Mouse (Mus musculus) kidney, postnatal 0 days (tissue): ENCODE data around the gene Rnf212b. TPM values are rescaled to one million over a fixed set of nuclear protein-coding genes. Genes with fewer than 3 reads are reported as not detected.

Experiments
- ATAC-seq: fragments of 200-750 bp; cut with Nextera tagmentation; replicated peaks from 2 replicates; pipeline ENCODE4 v1.8.0; 2017; ENCODE audit warnings: low read depth, moderate number of reproducible peaks, moderate TSS enrichment, moderate library complexity; ENCODE audit not compliant: low FRiP score
- DNase-seq: peaks from one replicate; pipeline ENCODE4 v3.0.0-alpha.2; 2016; ENCODE audit warnings: low spot score
- H3K27ac ChIP-seq: fragments of 300-500 bp; sonication (generic); 2 replicates; pipeline ENCODE4 v1.5.1; 2014; ENCODE audit warnings: mild to moderate bottlenecking
- H3K27me3 ChIP-seq: fragments of 300-500 bp; sonication (generic); 2 replicates; pipeline ENCODE4 v1.6.1; 2014; ENCODE audit warnings: low read length, mixed read lengths; ENCODE audit not compliant: insufficient read depth
- H3K36me3 ChIP-seq: fragments of 300-500 bp; sonication (generic); 2 replicates; pipeline ENCODE4 v1.6.1; 2014; ENCODE audit warnings: low read length, mixed read lengths; ENCODE audit not compliant: insufficient read depth
- H3K4me1 ChIP-seq: fragments of 300-500 bp; sonication (generic); replicated peaks from 2 replicates; pipeline ENCODE4 v1.6.1; 2014; ENCODE audit warnings: antibody characterized with exemption, low read length, mixed read lengths; ENCODE audit not compliant: insufficient read depth
- H3K4me2 ChIP-seq: fragments of 300-500 bp; sonication (generic); 2 replicates; pipeline ENCODE4 v1.6.1; 2014; ENCODE audit warnings: mild to moderate bottlenecking, low read length, moderate library complexity, mixed read lengths
- H3K4me3 ChIP-seq: fragments of 300-500 bp; sonication (generic); replicated peaks from 2 replicates; pipeline ENCODE4 v1.5.1; 2014; ENCODE audit warnings: low read depth, low read length
- H3K9ac ChIP-seq: fragments of 300-500 bp; sonication (generic); 2 replicates; pipeline ENCODE4 v1.6.1; 2014; ENCODE audit warnings: low read depth, low read length
- H3K9me3 ChIP-seq: fragments of 300-500 bp; sonication (generic); replicated peaks from 2 replicates; pipeline ENCODE4 v1.6.1; 2016; ENCODE audit warnings: low read length, inconsistent platforms, mixed read lengths
- CTCF ChIP-seq: IDR thresholded peaks from 2 replicates; pipeline ENCODE4 v1.5.1; 2016; ENCODE audit warnings: antibody characterized with exemption, low read depth, mild to moderate bottlenecking, moderate library complexity
- WGBS: fragments of 180-500 bp; shearing (Covaris S2); extraction: QIAGEN DNeasy Blood & Tissue Kit; methylation state at CpG from one replicate; pipeline ENCODE4 v1.1.7; 2014; 5-methylcytosine and 5-hydroxymethylcytosine counted together
- polyA plus RNA-seq: library from polyadenylated mRNA; unstranded; fragments of >200 nt; fragmentation: Nextera tagmentation; extraction: Ambion mirVana; gene quantifications from 2 replicates; pipeline ENCODE4 v1.2.1, GENCODE M21; 2015

The Rnf212b gene
- polyA plus RNA-seq, 1 experiment from 2014 or later: 0.80 TPM

GRCm38 (mm10) chr14:54793894-54794830, 19.8 kb upstream of the Rnf212b start:
- TF ChIP-seq CTCF: no peak
- H3K27ac ChIP-seq: no peak overlapping the region
- WGBS: 72% methylated on average over 8 of the region's 8 CpGs
- no peaks in the 10 kb centered on the region for H3K9me3 ChIP-seq
- DNase-seq: no peak
- no peak overlapping the region for H3K9ac ChIP-seq
- no peak overlapping the region for H3K4me2 ChIP-seq
- no peak for ATAC-seq
- no peaks in the 10 kb centered on the region for H3K27me3 ChIP-seq
- H3K4me3 ChIP-seq: no peak overlapping the region
- no peaks in the 10 kb centered on the region for H3K4me1 ChIP-seq
- no peaks in the 10 kb centered on the region for H3K36me3 ChIP-seq

- no peak for TF ChIP-seq CTCF
- H3K36me3 ChIP-seq: no peaks in the 10 kb centered on the region
- ATAC-seq (no peak), DNase-seq (no peak)
- no peak overlapping the region for H3K4me3 ChIP-seq
- no peaks in the 10 kb centered on the region for H3K27me3 ChIP-seq
- no peaks in the 10 kb centered on the region for H3K4me1 ChIP-seq
- H3K4me2 ChIP-seq: no peak overlapping the region
- 92% methylated on average over 1 of the region's 1 CpGs for WGBS
- H3K9ac ChIP-seq: no peak overlapping the region
- H3K27ac ChIP-seq: no peak overlapping the region
- no peaks in the 10 kb centered on the region for H3K9me3 ChIP-seq
Measured at GRCm38 (mm10) chr14:54795901-54796300, 18.0 kb upstream of the Rnf212b start.

GRCm38 (mm10) chr14:54796760-54797159, 17.2 kb upstream of the Rnf212b start:
- Histone ChIP-seq H3K36me3 (no peaks in the 10 kb centered on the region), H3K4me2 (no peak overlapping the region), H3K27me3 (no peaks in the 10 kb centered on the region), H3K27ac (no peak overlapping the region), H3K9ac (no peak overlapping the region), H3K4me3 (no peak overlapping the region), H3K9me3 (no peaks in the 10 kb centered on the region), H3K4me1 (no peaks in the 10 kb centered on the region)
- DNase-seq (no peak), ATAC-seq (no peak)
- no peak for TF ChIP-seq CTCF
- WGBS: 86% methylated on average over 15 of the region's 15 CpGs

GRCm38 (mm10) chr14:54799686-54800085, 14.3 kb upstream of the Rnf212b start:
- Histone ChIP-seq H3K27me3 (no peaks in the 10 kb centered on the region), H3K4me3 (no peak overlapping the region), H3K4me2 (no peak overlapping the region), H3K36me3 (no peaks in the 10 kb centered on the region), H3K9ac (no peak overlapping the region), H3K27ac (no peak overlapping the region), H3K4me1 (no peaks in the 10 kb centered on the region), H3K9me3 (no peaks in the 10 kb centered on the region)
- DNase-seq (no peak), ATAC-seq (no peak)
- TF ChIP-seq CTCF: peak; percentile 30; the same call in 1 of the 2 replicates
- WGBS: 60% methylated on average over 10 of the region's 10 CpGs

GRCm38 (mm10) chr14:54802428-54802827, 11.5 kb upstream of the Rnf212b start:
- Histone ChIP-seq H3K27ac (no peak overlapping the region), H3K27me3 (no peaks in the 10 kb centered on the region), H3K36me3 (no peaks in the 10 kb centered on the region), H3K9me3 (no peaks in the 10 kb centered on the region), H3K4me2 (no peak overlapping the region), H3K4me3 (no peak overlapping the region), H3K9ac (no peak overlapping the region), H3K4me1 (no peaks in the 10 kb centered on the region)
- DNase-seq: no peak
- no peak for TF ChIP-seq CTCF
- WGBS: 63% methylated on average over 4 of the region's 4 CpGs
- ATAC-seq: no peak

- H3K36me3 ChIP-seq: no peaks in the 10 kb centered on the region
- no peak overlapping the region for H3K9ac ChIP-seq
- H3K27ac ChIP-seq: no peak overlapping the region
- no peak for TF ChIP-seq CTCF
- no peaks in the 10 kb centered on the region for H3K4me1 ChIP-seq
- H3K27me3 ChIP-seq: no peaks in the 10 kb centered on the region
- 67% methylated on average over 4 of the region's 4 CpGs for WGBS
- H3K4me3 ChIP-seq: no peak overlapping the region
- no peaks in the 10 kb centered on the region for H3K9me3 ChIP-seq
- ATAC-seq: no peak
- no peak overlapping the region for H3K4me2 ChIP-seq
- no peak for DNase-seq
Measured at GRCm38 (mm10) chr14:54806124-54806523, 7.8 kb upstream of the Rnf212b start.
